Mouse (Mus musculus) frontal cortex, postnatal 36 days (tissue): ENCODE measurements at regions not wholly inside any gene's neighbourhood (a gene's known extent, or its start where the extent isn't known, plus 50 kb on each side); places are given as distances from the start of the nearest gene placed in this dataset.

Source experiments
- DNase-seq, 2 experiments: peaks; one replicate each; pipeline ENCODE4 v3.0.0; 2022; ENCODE audit warnings: low spot score in 2 of 2

GRCm38 (mm10) chrX:86490309-86490708 is 185.4 kb upstream of the Mageb4 start:
- peak; percentile 1 to 4 for DNase-seq
